In genomic region chr14:10534862-10535261, GRCm38 (mm10) we compare ENCODE assay signal across 23 mouse cellular contexts.
DNase-seq lines count a peak whose midpoint lies in the region; ATAC-seq lines count a peak whose summit lies in the region.
"Had no signal": no experiment of that assay in that cellular context is flagged by ENCODE, and none has a peak within 500 bp of the region (broad histone marks: within the 10 kb centered on the region; RNA-seq: fewer than 3 reads in every experiment).

No protein-coding gene starts in this region.

- ATAC-seq in CD4-positive, CD25-positive, alpha-beta regulatory T cell, adult 4 months, result peak; percentile 13
- ATAC-seq in megakaryocyte, adult 5-6 weeks (ENCODE audit: poor library complexity, severe bottlenecking), result peak; percentile 83
- ATAC-seq: forebrain, embryonic 16.5 days; liver, embryonic 12.5 days; midbrain, embryonic 13.5 days had no signal

- intact Hi-C loops in left cerebral cortex, postnatal 4 days (cut with DNase I), result no loop called here

- DNase-seq in A20 (ENCODE audit: low read depth, low spot score) (peak; percentile 32), ZHBTc4 (ENCODE audit: low read depth, low spot score) (peak; percentile 22)
- DNase-seq in urinary bladder, postnatal 10 days (ENCODE audit: low spot score), result no peak
- no peak for DNase-seq in urinary bladder, postnatal 4 days (ENCODE audit: low spot score in 2 of 2)
- DNase-seq in left cerebral cortex, postnatal 4 days, result no peak
- DNase-seq: adrenal gland, postnatal 10 days; cerebellum, adult 18-20 months; cerebellum, postnatal 25 days; gastrocnemius, postnatal 10 days; heart, adult 2 months; kidney, adult 2 months; kidney, postnatal 10 days; layer of hippocampus, postnatal 36 days; lung, adult 2 months; lung, postnatal 14 days; right cerebral cortex, postnatal 25 days; thymus, adult 18-20 months; thymus, postnatal 4 days had no signal

Comparison
In these comparisons a context has a peak if more than half of its experiments do, and no peak if none do; other contexts are left out.
1. DNase-seq: peak in A20 (single experiment) and ZHBTc4 (single experiment); none in urinary bladder, postnatal 10 days (single experiment), urinary bladder, postnatal 4 days (0 of 2) and left cerebral cortex, postnatal 4 days (single experiment).